ENCODE assay signal across 24 mouse cellular contexts in the genomic region with DNA sequence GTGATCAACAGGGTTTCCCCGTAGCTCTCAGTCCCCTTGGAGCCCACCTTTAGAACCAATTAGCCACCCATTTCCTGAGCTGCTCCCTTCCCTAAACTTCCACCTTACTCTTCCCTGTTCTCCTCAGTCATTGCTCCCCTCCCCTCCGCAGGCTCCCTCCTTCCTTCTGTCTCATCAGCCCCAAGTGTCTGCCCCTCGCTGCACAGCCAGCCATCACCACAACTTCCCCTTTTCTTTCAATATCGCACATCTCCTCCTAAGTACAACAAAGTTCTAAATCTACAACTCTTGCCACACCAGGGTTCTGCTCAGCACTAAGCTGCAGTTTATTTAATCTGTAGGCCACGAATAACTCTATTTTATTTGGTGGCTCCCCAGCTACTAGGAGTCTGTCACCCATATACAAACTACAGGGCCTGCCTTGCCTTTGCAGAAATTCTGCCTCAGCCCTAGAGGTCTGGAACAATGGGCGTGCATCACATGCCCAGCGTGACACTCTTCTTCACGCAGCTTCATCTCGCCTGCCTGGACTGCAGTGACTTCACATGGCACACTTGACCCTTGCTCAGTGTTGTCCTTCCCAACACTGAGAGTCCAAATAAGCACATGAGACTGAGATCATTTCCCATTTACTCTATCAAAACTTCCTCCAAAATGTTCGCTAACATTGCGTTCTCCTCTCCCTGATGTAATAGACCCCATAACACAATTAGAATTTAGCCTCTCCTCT. TPM values are rescaled to one million over a fixed set of nuclear protein-coding genes. Genes with fewer than 3 reads are reported as not detected.
DNase-seq lines count a peak whose midpoint lies in the region; ATAC-seq lines count a peak whose summit lies in the region.
"Had no signal": no experiment of that assay in that cellular context is flagged by ENCODE, and none has a peak within 500 bp of the region (broad histone marks: within the 10 kb centered on the region; RNA-seq: fewer than 3 reads in every experiment).

No protein-coding gene starts in this region.

- ATAC-seq in liver, embryonic 12.5 days = no peak
- peak; percentile 79 for ATAC-seq in granulocyte monocyte progenitor cell, adult 5-6 weeks (replicated peaks; ENCODE audit: poor library complexity, severe bottlenecking)
- peak; percentile 86 for ATAC-seq in monocyte, adult 5-6 weeks (replicated peaks; ENCODE audit: insufficient number of reproducible peaks, low FRiP score, low TSS enrichment, poor library complexity, severe bottlenecking)
- ATAC-seq: forebrain, embryonic 15.5 days; Patski had no signal

- no peak overlapping the region for H3K9ac ChIP-seq in liver, embryonic 12.5 days
- H3K9ac ChIP-seq: embryonic facial prominence, embryonic 15.5 days; forebrain, embryonic 15.5 days; heart, embryonic 15.5 days; hindbrain, embryonic 15.5 days; limb, embryonic 13.5 days; neural tube, embryonic 13.5 days had no signal

- H3K9me3 ChIP-seq in liver, embryonic 12.5 days (replicated peaks) = no peaks in the 10 kb centered on the region
- H3K9me3 ChIP-seq: embryonic facial prominence, embryonic 15.5 days; forebrain, embryonic 15.5 days; heart, embryonic 15.5 days; hindbrain, embryonic 15.5 days; limb, embryonic 13.5 days; neural tube, embryonic 13.5 days had no signal

- WGBS in liver, embryonic 12.5 days (ENCODE audit: insufficient replicate concordance) = 34% methylated on average over 11 of the region's 11 CpGs

- no peak overlapping the region for H3K4me2 ChIP-seq in liver, embryonic 12.5 days
- H3K4me2 ChIP-seq: embryonic facial prominence, embryonic 15.5 days; forebrain, embryonic 15.5 days; heart, embryonic 15.5 days; hindbrain, embryonic 15.5 days; limb, embryonic 13.5 days; neural tube, embryonic 13.5 days had no signal

- no peaks in the 10 kb centered on the region for H3K4me1 ChIP-seq in liver, embryonic 12.5 days
- H3K4me1 ChIP-seq: embryonic facial prominence, embryonic 15.5 days; forebrain, embryonic 15.5 days; heart, embryonic 15.5 days; hindbrain, embryonic 15.5 days; limb, embryonic 13.5 days; neural tube, embryonic 13.5 days had no signal

- H3K36me3 ChIP-seq in liver, embryonic 12.5 days = no peaks in the 10 kb centered on the region
- H3K36me3 ChIP-seq: embryonic facial prominence, embryonic 15.5 days; forebrain, embryonic 15.5 days; heart, embryonic 15.5 days; hindbrain, embryonic 15.5 days; limb, embryonic 13.5 days; neural tube, embryonic 13.5 days had no signal

- no peaks in the 10 kb centered on the region for H3K27me3 ChIP-seq in liver, embryonic 12.5 days (replicated peaks)
- H3K27me3 ChIP-seq: embryonic facial prominence, embryonic 15.5 days; forebrain, embryonic 15.5 days; heart, embryonic 15.5 days; hindbrain, embryonic 15.5 days; limb, embryonic 13.5 days; neural tube, embryonic 13.5 days had no signal

- DNase-seq in liver = peak; percentile 26
- peak; percentile 28 to 34 for DNase-seq in B cell, adult 2 months
- no peak for DNase-seq in urinary bladder, postnatal 10 days (ENCODE audit: low spot score)
- no peak for DNase-seq in ovary, postnatal 10 days (ENCODE audit: low spot score)
- DNase-seq in testis, postnatal 14 days (ENCODE audit: low spot score) = no peak
- DNase-seq: cerebellum, adult 2 months; gastrocnemius, postnatal 25 days; kidney, adult 18-20 months; kidney, postnatal 4 days; lung, postnatal 14 days; retina, postnatal 1 day; spleen, adult 18-20 months had no signal

- no peak overlapping the region for H3K4me3 ChIP-seq in liver, embryonic 12.5 days
- H3K4me3 ChIP-seq: embryonic facial prominence, embryonic 15.5 days; forebrain, embryonic 15.5 days; heart, embryonic 15.5 days; hindbrain, embryonic 15.5 days; limb, embryonic 13.5 days; neural tube, embryonic 13.5 days had no signal

- H3K27ac ChIP-seq in liver, embryonic 12.5 days = no peak overlapping the region
- H3K27ac ChIP-seq: embryonic facial prominence, embryonic 15.5 days; forebrain, embryonic 15.5 days; heart, embryonic 15.5 days; hindbrain, embryonic 15.5 days; limb, embryonic 13.5 days; neural tube, embryonic 13.5 days had no signal

RNA-seq across cellular contexts. Expression of a gene that starts 24.6 kb away (rescaled TPM):
- 2.2 and 2.5 TPM in 2 replicates for polyA plus RNA-seq in liver, embryonic 12.5 days (2016; fragmentation: Nextera tagmentation; extraction: Ambion mirVana)
- 230 and 261 TPM in 2 replicates for total RNA-seq in granulocyte monocyte progenitor cell, adult 5-6 weeks (2014; fragmentation: Nextera tagmentation)
- total RNA-seq in granulocyte monocyte progenitor cell, adult 5-6 weeks (2017) = 411 and 415 TPM in 2 replicates
- 75.4 to 129 TPM (median 81.3 TPM) in 3 replicates for total RNA-seq in monocyte, adult 5-6 weeks (2017)
- total RNA-seq: layer of hippocampus, postnatal 25 days had no signal
- polyA plus RNA-seq: midbrain, postnatal 0 days; neural tube, embryonic 13.5 days had no signal

Comparison
In these comparisons a context has a peak if more than half of its experiments do, and no peak if none do; other contexts are left out.
1. DNase-seq: peak in liver (single experiment) and B cell, adult 2 months (2 of 2); none in urinary bladder, postnatal 10 days (single experiment), ovary, postnatal 10 days (single experiment) and testis, postnatal 14 days (single experiment).